Mouse (Mus musculus): ENCODE results near the gene Akr1b8. TPM values are rescaled to one million over a fixed set of nuclear protein-coding genes. Genes with fewer than 3 reads are reported as not detected.

Gene Akr1b8
- polyA plus RNA-seq, 1 experiment, result 95.1 TPM

DNA sequence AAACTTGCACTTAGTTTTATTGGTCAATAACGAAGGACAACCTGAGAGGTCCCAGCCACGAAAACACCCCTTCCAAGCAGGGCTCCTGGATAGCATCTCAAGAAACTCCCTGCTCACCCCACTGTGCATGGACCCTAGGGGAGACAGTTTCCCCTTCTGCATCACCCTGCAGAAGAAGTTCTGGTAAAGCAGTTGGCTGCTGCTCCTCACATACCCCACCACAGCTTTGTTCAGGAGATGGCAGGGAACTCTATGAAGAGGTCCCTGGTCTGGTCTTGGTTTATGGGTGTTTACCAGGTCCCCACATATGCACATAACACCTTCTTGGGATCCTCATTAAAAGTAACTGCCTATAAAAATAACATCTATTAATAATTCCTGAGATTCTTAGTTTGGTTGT lies 11.4 kb upstream of the Akr1b8 start:
- no peak overlapping the region for H3K4me3 ChIP-seq (ENCODE audit: insufficient read depth, poor library complexity, severe bottlenecking)
- H3K79me2 ChIP-seq (ENCODE audit: control insufficient read depth, insufficient read depth), result no peaks in the 10 kb centered on the region
- H3ac ChIP-seq (ENCODE audit: control insufficient read depth, insufficient read length, low read depth), result no peak overlapping the region
- no peaks in the 10 kb centered on the region for H3K36me3 ChIP-seq (ENCODE audit: control insufficient read depth, insufficient read depth)
- TF ChIP-seq MYOG (IDR thresholded peaks at IDR 0.05; ENCODE audit: control insufficient read depth, extremely low read depth, insufficient read length) (no peak), CEBPB (IDR thresholded peaks at IDR 0.05; ENCODE audit: low read depth) (no peak), FOSL1 (IDR thresholded peaks at IDR 0.05; ENCODE audit: insufficient read depth, low read length, poor library complexity, severe bottlenecking) (no peak), MAX (IDR thresholded peaks at IDR 0.05) (no peak), MYOD1 (IDR thresholded peaks at IDR 0.05; ENCODE audit: control insufficient read depth, insufficient read length, low read depth) (no peak), CTCF (IDR thresholded peaks at IDR 0.05; ENCODE audit: control insufficient read depth, insufficient read depth, insufficient read length) (no peak), USF1 (IDR thresholded peaks at IDR 0.05; ENCODE audit: low read depth) (no peak)
- no peaks in the 10 kb centered on the region for H3K79me3 ChIP-seq (ENCODE audit: low read depth)
- H3K27me3 ChIP-seq (ENCODE audit: control insufficient read depth, insufficient read depth, insufficient read length), result no peaks in the 10 kb centered on the region

DNA sequence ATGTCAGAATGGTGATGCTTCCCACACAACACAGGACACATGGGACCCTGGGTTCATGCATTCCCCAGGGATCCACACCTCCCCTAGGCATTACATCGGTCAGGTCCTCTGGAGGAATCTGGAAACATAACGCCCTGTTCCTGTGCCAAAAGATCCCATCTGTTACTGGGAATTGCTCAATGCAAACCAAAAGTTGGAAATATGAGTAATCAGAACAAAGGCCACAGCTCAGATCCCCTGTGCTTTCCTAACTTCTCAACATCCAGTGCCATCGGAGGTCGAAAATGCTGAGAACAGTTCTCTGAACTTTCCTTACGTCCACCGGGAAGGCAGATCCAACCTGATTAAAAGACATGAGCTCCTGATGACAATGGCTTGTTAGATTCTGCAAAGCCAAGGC lies 10.5 kb upstream of the Akr1b8 start:
- Histone ChIP-seq H3ac (ENCODE audit: control insufficient read depth, insufficient read length, low read depth) (no peak overlapping the region), H3K27me3 (ENCODE audit: control insufficient read depth, insufficient read depth, insufficient read length) (no peaks in the 10 kb centered on the region), H3K79me3 (ENCODE audit: low read depth) (no peaks in the 10 kb centered on the region), H3K79me2 (ENCODE audit: control insufficient read depth, insufficient read depth) (no peaks in the 10 kb centered on the region), H3K36me3 (ENCODE audit: control insufficient read depth, insufficient read depth) (no peaks in the 10 kb centered on the region), H3K4me3 (ENCODE audit: insufficient read depth, poor library complexity, severe bottlenecking) (no peak overlapping the region)
- TF ChIP-seq FOSL1 (IDR thresholded peaks at IDR 0.05; ENCODE audit: insufficient read depth, low read length, poor library complexity, severe bottlenecking) (no peak), MAX (IDR thresholded peaks at IDR 0.05) (no peak), MYOG (IDR thresholded peaks at IDR 0.05; ENCODE audit: control insufficient read depth, extremely low read depth, insufficient read length) (no peak), USF1 (IDR thresholded peaks at IDR 0.05; ENCODE audit: low read depth) (no peak), MYOD1 (IDR thresholded peaks at IDR 0.05; ENCODE audit: control insufficient read depth, insufficient read length, low read depth) (no peak), CTCF (IDR thresholded peaks at IDR 0.05; ENCODE audit: control insufficient read depth, insufficient read depth, insufficient read length) (no peak), CEBPB (IDR thresholded peaks at IDR 0.05; ENCODE audit: low read depth) (peak; percentile 91)

DNA sequence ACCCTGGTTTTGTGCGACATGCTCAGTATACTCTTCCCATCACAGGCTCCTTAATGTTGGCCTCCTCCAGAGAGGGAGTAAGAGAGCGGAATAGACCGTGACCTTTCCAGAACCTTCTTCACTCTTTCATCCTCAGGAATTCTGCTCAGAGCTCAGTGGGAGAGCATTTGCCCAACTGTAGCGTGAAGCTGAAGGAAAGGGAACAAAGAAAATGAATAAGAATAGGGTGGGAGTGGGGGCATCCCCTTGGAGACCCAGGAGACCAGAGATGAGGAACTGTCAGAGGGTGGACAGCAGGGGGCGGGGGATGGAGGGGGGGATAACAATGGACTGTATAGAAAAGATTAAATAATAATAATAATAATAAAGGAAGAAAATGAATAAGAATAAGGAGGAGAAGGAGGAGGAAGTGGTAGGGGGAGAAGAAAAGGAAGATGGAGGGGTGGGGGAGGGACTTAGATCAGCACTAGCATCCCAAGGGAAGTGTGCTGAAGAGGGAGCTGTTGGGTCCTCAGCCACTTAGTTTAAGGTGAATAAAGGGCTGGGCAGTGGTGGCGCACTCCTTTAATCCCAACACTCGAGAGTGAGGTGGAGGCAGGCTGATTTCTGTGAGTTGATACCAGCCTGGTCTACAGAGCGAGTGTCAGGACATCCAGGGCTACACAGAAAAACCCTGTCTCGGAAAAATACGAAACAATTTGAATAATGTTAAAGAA lies 9.6 kb upstream of the Akr1b8 start:
- H3K4me3 ChIP-seq (ENCODE audit: insufficient read depth, poor library complexity, severe bottlenecking), result no peak overlapping the region
- H3K36me3 ChIP-seq (ENCODE audit: control insufficient read depth, insufficient read depth), result no peaks in the 10 kb centered on the region
- no peaks in the 10 kb centered on the region for H3K79me2 ChIP-seq (ENCODE audit: control insufficient read depth, insufficient read depth)

DNA sequence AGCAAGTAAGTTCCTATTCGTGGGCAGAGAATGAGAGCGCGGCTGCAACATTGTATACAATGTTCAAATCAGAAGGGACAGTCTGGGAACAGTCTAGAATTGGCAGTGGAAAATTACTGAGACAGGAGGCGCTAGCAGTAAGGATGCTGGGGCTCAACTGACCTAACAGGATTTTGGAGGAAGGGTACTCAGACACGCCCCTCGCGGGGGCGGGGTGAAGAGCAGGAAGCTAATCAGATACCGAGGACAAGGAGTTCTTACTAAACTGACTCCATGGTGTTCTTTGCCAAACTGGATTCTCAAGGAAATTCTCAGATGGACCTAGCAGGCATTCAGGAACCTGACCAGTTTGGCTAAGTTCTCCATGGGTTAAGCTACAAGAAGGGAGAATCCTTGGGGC lies 9.0 kb upstream of the Akr1b8 start:
- no peak overlapping the region for H3K4me3 ChIP-seq (ENCODE audit: insufficient read depth, poor library complexity, severe bottlenecking)
- H3K27me3 ChIP-seq (ENCODE audit: control insufficient read depth, insufficient read depth, insufficient read length), result no peaks in the 10 kb centered on the region
- no peak overlapping the region for H3ac ChIP-seq (ENCODE audit: control insufficient read depth, insufficient read length, low read depth)
- H3K36me3 ChIP-seq (ENCODE audit: control insufficient read depth, insufficient read depth), result no peaks in the 10 kb centered on the region
- H3K79me2 ChIP-seq (ENCODE audit: control insufficient read depth, insufficient read depth), result no peaks in the 10 kb centered on the region
- H3K79me3 ChIP-seq (ENCODE audit: low read depth), result no peaks in the 10 kb centered on the region
- TF ChIP-seq CTCF (IDR thresholded peaks at IDR 0.05; ENCODE audit: control insufficient read depth, insufficient read depth, insufficient read length) (no peak), MYOD1 (IDR thresholded peaks at IDR 0.05; ENCODE audit: control insufficient read depth, insufficient read length, low read depth) (no peak), FOSL1 (IDR thresholded peaks at IDR 0.05; ENCODE audit: insufficient read depth, low read length, poor library complexity, severe bottlenecking) (no peak), CEBPB (IDR thresholded peaks at IDR 0.05; ENCODE audit: low read depth) (no peak), MAX (IDR thresholded peaks at IDR 0.05) (no peak), MYOG (IDR thresholded peaks at IDR 0.05; ENCODE audit: control insufficient read depth, extremely low read depth, insufficient read length) (no peak), USF1 (IDR thresholded peaks at IDR 0.05; ENCODE audit: low read depth) (no peak)

More for the DNA sequence above, 9.6 kb upstream of the Akr1b8 start:
- H3K79me3 ChIP-seq (ENCODE audit: low read depth), result no peaks in the 10 kb centered on the region
- H3K27me3 ChIP-seq (ENCODE audit: control insufficient read depth, insufficient read depth, insufficient read length), result no peaks in the 10 kb centered on the region
- H3ac ChIP-seq (ENCODE audit: control insufficient read depth, insufficient read length, low read depth), result no peak overlapping the region
- TF ChIP-seq MAX (IDR thresholded peaks at IDR 0.05) (no peak), MYOG (IDR thresholded peaks at IDR 0.05; ENCODE audit: control insufficient read depth, extremely low read depth, insufficient read length) (no peak), CTCF (IDR thresholded peaks at IDR 0.05; ENCODE audit: control insufficient read depth, insufficient read depth, insufficient read length) (no peak), MYOD1 (IDR thresholded peaks at IDR 0.05; ENCODE audit: control insufficient read depth, insufficient read length, low read depth) (no peak)

DNA sequence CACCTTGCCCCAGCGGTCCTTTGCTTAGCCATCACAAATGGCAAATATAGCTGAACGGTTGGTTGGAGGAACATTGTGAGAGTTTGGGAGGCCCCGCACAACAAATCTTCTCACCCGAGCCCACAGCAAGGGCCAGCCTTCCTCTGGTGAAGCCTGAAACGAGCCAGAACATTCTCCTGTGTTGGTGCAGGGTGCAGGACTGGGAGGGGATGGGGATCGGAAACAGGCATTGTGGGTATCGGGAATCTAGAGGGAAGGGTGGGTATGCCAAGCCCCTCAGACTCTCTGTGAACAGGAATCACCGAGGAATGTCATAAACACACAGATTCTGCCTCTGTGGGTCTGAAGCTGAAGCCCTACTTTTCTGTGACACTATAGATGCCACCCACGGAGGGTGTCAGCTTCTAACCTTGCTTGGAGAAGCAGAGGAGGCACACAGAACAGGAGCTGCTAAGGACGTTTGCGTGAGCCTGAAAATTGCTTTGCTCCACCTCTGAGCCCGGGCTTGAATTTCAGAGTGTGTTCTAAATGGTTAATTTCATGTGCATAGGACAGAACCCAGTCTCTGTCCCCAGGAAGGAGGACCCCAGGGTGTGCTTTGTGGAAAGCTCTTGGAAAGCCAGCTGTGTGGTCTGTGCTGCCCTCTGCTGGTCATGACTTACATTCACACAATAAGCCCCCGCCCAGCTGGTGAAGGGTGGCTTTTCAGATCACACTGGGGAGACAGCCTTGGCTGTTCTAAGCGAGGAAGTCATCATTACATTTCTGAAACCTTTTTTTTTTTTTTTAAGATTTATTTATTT lies 7.6 kb upstream of the Akr1b8 start:
- H3K79me3 ChIP-seq (ENCODE audit: low read depth), result no peaks in the 10 kb centered on the region
- H3K36me3 ChIP-seq (ENCODE audit: control insufficient read depth, insufficient read depth), result no peaks in the 10 kb centered on the region
- no peaks in the 10 kb centered on the region for H3K27me3 ChIP-seq (ENCODE audit: control insufficient read depth, insufficient read depth, insufficient read length)
- no peaks in the 10 kb centered on the region for H3K79me2 ChIP-seq (ENCODE audit: control insufficient read depth, insufficient read depth)
- H3K4me3 ChIP-seq (ENCODE audit: insufficient read depth, poor library complexity, severe bottlenecking), result no peak overlapping the region
- peak; percentile 82 for TF ChIP-seq CTCF (IDR thresholded peaks at IDR 0.05; ENCODE audit: control insufficient read depth, insufficient read depth, insufficient read length)
- no peak for TF ChIP-seq MYOG (IDR thresholded peaks at IDR 0.05; ENCODE audit: control insufficient read depth, extremely low read depth, insufficient read length)
- TF ChIP-seq USF1 (IDR thresholded peaks at IDR 0.05; ENCODE audit: low read depth), result no peak
- TF ChIP-seq FOSL1 (IDR thresholded peaks at IDR 0.05; ENCODE audit: insufficient read depth, low read length, poor library complexity, severe bottlenecking), result no peak
- no peak for TF ChIP-seq MAX (IDR thresholded peaks at IDR 0.05)
- no peak overlapping the region for H3ac ChIP-seq (ENCODE audit: control insufficient read depth, insufficient read length, low read depth)

Data from C2C12 (cell line).